Mouse (Mus musculus) E14TG2a.4 (cell line): ENCODE data around the gene Sstr4.

ENCODE experiments used
- CTCF ChIP-seq: conservative IDR thresholded peaks from 2 replicates; pipeline ENCODE4 v1.5.1; 2014; ENCODE audit warnings: low read length
- NANOG ChIP-seq: IDR thresholded peaks from 2 replicates; pipeline ENCODE4 v1.6.1; 2014; ENCODE audit warnings: borderline replicate concordance, low read length, mixed read lengths
- POU5F1 ChIP-seq: IDR thresholded peaks from 2 replicates; pipeline ENCODE4 v1.6.1; 2014; ENCODE audit warnings: low read length, borderline replicate concordance

DNA sequence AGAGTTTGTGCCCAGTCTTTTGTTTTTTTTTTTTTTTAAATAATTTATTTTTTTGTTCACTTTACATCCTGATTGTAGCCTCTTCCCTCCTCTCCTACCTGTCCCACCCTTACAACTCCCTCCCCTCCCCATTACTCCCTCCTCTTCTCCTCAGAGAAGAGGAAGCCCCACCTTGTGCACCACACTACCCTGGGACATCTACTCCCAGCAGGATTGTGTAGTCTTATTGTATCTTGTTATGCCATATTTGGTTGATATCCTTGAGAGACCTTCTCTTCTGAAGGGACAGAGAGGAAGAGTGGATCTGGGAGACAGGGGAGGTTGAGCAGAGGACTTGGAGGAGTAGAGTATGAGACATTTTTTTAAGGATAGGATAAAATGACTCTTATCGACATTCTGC is 48.2 kb upstream of the Sstr4 start:
- no peak for TF ChIP-seq CTCF
- no peak for TF ChIP-seq POU5F1
- TF ChIP-seq NANOG = no peak
